Mouse (Mus musculus) 3134 (cell line): ENCODE results near the gene Mlxipl.
"Not testable (repeated sequence)": the region's sequence is repeated elsewhere in the genome, so short reads cannot be mapped to it uniquely, and the experiment has no call there.

Experiments used
- DNase-seq: peaks from one replicate; pipeline ENCODE4 v3.0.0-alpha.2; 2011; ENCODE audit warnings: low spot score; ENCODE audit not compliant: insufficient read length; ENCODE audit errors: extremely low read depth

Mlxipl gene

DNA sequence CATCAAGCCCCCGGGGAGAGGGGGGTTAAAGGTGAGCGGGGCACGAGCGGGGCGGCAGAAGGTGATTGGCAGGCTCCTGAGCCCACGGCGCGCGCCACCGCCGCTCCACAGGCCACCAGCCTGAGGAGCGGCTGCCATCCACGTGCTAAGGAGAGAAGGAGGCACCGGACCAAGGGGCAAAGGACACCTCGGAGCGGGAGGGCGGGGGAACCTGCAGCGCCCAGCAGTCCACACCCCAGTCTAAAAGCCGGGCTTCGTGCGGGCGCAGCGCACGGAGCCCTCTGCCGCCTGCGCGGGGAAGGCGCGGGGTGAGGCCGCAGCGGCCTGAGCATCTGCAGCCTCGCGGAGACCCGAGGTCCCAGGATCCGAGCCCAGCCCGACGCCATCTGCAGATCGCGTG lies at the start of gene Mlxipl:
Mlxipl (plus strand) TSS at position 238 of the 400 bp plus-strand sequence.
- DNase-seq, result no peak

DNA sequence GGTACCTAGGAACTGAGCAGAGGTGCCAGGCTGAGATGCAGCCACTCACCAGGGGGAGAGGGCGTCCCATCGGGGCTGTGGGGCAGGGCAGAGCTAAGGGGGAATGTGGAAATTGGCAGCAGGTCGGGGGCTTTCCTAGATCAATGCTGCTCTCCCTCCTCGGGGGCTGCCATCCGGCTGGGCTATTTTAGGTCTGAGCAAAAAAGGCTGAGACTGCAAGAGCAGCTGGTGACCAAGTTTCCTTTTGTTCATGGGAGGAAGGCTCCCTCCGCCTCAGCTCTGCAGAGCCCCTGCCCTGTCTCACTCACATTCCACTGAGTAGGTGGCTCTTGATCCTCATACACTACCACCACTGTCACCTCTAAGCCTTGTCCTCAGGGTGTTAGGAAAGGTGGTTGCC lies 49.6 kb upstream of the Mlxipl start:
- no peak for DNase-seq

DNA sequence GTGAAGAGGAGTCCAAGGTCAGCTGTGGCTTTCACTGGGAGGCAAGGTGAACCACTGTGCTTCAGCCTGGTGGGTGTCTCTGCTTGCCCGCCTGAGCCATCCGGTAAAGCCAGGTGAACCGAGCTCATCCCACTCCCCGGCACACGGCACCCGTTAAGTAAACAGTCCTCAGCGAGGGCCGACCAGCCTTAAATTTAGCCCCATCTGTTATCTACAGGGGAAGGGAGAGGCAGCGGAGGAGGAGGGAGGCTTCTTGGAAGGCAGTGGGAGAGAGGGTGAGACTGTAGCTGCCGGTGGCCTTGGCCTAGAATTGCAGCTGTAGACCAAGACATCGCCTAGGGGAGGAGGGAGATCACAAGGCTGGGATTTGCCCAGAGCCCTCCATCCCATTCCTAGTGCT lies 48.9 kb upstream of the Mlxipl start:
- DNase-seq, result no peak

DNA sequence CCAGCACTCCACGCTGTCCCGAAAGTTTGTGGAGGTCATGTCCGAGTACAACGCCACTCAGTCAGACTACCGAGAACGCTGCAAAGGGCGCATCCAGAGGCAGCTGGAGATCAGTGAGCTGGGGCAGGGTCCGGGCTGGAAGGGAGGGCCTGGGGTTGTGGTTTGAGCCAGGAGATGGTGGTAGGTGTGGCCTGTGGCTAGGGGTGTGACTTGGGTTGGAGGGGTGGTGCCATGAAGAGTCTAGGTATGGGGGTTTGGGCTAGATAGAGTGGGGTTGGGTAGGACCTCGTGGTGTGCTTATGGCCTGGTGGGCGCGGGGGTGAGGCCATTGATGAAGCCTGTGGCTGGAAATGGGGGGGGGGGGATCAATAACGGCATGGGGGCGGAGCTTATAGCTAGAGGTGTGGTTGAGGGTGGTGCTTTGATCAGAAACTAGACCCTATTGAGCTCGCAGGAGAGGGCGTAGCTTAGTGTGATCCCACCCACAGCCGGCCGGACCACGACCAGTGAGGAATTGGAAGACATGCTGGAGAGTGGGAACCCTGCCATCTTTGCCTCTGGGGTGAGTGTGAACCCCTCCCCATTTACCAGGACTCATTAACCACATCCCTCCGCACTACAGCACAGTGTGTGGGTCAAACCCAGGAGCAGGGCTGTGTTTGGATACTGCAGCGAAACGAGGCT lies 47.4 kb upstream of the Mlxipl start:
- DNase-seq, result no peak

DNA sequence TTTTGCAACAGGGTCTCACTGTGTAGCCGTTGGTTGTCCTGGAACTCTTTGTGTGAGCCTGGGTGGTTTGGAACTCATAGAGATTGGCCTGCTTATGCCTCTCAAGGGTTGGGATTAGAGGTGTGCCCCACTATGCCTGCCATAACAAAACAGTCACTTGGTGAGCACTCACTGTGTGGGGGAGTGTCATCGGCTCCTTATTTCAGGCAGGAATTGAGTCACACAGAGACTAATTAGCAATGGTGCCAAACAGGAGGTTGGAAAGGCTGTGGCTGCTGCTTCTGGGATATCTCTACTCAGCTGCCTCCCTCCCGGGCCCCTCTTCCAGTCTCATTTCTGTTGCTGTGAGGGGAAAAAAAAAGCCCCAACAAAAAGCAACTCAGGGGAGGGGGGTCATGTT lies 45.1 kb upstream of the Mlxipl start:
- no peak for DNase-seq

DNA sequence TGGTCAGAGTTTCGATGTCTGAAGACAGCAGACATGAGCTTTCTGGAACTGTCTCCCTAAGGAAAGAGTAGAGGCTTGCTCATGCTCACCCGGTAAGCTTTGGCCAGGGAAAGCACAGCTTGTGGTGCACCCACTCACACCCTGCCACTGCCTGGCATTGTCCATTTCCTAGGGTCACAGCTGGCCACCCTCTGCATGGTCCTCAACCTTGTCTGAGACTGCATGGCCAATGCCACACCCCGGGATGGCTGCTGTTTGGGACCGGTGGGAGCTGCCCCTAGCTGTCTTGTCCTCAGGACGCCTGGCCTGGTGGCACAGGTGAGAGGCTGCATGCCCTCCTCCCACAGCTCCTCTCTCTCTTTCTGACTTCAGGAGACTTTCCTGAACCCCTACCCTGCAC lies 41.2 kb upstream of the Mlxipl start:
- DNase-seq, result no peak

DNA sequence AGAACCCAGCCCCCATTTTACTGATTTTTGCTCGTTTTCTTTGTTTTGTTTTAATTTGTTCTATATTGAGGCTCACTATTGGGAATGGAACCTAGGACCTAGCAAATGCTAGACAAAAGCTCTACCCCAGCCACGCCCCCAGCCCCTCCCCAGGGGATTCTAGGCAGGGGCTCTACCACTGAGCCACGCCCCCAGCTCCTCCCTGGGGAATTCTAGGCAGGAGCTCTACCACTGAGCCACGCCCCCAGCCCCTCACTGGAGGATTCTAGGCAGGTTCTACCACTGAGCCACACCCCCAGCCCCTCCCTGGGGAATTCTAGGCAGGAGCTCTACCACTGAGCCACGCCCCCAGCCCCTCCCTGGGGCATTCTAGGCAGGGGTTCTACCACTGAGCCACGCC lies 40.4 kb upstream of the Mlxipl start:
- not testable (repeated sequence) for DNase-seq

DNA sequence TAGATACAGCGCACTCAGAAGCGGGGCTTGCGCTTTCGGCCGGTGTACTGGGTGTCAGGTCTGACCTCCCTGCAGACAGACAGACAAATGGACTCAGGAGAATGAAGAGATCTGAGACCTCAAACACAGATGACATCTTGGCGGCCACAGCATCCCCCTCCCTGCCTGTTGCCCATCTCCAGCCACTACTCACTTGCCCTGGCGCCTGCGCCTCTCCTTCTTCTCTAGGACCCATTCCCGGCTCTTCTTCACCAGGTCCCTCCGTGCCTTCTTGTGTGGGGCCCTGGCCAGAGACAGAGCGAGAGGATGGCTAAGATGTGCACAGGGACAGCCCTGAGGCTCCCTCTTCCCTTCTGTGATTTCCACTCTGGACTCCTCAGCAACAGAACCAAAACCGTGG lies 36.3 kb upstream of the Mlxipl start:
- DNase-seq, result no peak

DNA sequence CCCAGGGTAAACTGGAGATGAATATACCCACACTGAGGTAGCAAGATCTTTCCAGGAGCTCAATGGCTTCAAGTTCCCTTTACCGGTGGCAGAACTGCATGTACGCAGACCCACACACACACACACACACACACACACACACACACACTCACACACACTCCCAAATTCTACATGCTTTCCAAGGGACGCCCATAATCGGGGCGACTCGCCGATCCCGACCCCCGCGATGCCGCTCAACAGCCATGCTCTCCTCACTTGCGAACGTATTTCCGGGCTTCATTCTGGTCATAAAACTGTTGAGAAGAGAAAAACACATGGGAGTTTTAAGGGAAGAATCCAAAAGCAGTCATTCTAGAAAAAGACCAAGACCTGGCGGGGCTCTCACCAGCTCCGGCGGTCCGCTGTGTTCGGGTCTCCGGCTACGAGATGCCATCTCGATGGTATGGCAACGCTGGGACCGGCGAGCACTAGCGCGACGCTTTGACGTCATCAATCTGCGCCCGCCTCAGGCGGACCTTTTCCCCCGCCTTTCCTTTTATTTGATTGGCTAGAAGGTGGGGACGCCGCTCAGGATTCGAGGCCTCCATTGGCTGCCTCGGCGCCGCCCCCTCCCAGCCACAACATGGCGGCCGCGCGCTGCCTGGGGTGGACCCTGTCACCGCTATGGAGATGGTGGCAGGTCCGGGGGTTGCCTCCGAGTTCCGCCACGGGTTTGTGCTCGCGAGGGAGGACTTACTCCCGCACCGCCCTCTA lies 25.9 kb upstream of the Mlxipl start, which contains the start of gene Dnajc30:
Dnajc30 (plus strand) TSS at position 574 of the 753 bp plus-strand sequence.
- peak; percentile 94 for DNase-seq

DNA sequence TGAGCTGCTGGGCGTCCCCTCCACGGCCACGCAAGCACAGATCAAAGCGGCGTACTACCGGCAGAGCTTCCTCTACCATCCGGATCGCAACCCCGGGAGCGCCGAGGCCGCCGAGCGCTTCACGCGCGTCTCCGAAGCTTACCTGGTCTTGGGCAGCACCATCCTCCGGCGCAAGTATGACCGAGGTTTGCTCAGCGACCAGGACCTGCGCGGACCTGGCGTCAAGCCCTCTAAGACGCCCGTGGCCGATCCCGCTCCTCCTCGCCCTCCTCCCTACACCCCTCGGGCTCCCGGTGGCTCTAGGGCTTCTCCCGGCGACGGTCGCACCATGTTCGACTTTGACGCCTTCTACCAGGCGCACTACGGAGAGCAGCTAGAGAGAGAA lies 25.3 kb upstream of the Mlxipl start:
- no peak for DNase-seq

DNA sequence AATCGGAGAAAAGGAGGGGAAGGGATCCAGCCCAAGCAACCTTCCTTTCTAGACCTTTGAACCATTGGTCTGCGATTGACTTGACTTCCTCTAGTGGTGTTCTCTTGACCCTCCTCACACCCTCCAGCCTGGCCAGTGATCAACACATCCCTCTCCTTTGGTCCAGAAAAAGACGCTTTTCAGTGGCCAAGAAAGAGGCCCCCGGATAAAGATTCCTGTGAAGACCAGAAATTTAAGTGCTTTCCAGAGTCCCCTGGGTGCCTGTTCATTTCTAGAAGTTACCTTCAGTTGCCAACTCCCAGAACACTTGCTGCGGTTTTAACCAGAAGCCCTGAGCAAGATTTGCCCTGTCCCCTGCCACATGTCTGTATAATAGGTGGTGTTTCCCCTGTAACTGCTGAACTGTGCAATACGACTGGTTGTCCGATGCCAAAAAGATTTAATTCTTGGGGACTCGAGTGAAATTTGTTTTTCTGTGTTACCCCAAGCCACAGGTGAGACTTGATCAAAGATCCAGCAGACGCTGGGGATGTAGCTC lies 24.7 kb upstream of the Mlxipl start, which contains the start of gene Bud23:
Bud23 (minus strand) TSS at position 51 of the 538 bp plus-strand sequence.
- not testable (repeated sequence) for DNase-seq

DNA sequence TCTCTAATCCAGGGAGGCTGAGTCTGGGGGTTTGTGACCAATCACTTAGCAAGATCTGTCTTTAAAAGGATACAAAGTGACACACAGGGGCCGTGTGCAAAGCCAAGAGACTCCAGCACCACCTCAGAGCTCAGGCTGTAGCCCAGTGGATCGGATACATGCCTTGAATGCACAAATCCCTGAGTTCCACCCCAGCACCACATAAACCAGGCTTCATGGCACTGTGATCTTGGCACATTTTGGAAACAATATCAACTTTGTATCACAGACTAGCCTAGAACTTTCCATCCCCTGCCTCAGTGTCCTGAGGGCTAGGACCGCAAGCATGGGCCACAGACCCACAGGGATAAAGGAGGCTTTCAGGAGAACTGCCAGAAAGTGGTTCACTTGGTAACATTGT lies 23.7 kb upstream of the Mlxipl start:
- no peak for DNase-seq

DNA sequence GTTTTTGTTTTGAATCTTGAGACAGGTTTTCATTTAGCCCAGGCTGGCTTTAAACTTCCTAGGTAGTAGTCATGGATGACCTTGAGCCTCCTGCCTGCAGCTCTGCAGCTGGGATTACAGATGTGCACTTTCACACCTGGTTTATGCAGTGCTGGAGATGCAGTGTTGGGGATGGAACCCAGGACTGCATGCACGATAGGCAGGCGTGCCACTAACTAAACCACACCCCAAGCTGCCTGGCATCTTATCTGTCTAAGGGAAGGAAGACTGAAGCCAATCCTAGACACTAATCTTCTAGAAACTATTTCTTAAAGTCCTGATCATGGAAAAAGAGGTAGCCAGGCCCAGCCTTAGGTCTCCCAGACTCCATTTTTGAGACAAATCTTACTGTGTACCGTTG lies 19.2 kb upstream of the Mlxipl start:
- DNase-seq, result no peak

DNA sequence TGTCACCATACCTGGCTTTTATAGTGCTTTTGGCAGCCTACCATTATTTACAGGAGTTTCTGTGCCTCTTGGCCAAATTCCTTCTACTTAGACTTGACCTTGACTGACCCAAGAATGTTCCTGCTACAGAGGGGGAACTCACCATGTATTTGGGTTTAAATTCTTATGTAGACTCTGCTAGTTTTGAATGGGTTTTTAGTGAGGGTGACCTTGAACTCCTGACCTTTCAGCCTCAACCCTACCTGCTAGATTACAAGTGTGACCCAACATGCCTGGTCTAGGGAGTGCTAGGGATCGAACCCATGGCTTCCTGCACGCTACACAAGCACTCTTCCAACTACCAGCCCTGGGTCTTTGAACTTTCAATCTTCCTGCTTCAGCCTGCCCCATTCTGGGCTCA lies 17.6 kb upstream of the Mlxipl start:
- no peak for DNase-seq

DNA sequence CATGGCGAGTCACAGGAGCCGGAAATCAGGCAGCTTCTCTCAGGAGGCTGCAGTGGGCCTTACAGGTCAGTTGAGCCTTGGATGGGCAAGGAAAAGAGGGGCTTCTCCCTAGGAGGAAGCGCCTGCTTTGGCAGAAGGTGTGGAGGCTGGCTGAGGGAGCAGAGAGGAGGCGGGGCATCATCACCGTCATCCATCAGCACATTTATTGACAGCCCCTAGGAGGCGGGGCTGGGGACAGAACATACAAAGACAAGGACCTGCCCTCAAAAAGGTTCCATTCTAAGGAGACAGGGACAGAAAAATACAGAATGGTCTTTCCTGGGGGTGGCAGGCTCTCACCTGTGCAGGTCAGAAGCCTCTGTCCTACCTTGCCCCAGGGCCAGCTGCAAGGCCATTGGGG lies 17.0 kb upstream of the Mlxipl start:
- no peak for DNase-seq

DNA sequence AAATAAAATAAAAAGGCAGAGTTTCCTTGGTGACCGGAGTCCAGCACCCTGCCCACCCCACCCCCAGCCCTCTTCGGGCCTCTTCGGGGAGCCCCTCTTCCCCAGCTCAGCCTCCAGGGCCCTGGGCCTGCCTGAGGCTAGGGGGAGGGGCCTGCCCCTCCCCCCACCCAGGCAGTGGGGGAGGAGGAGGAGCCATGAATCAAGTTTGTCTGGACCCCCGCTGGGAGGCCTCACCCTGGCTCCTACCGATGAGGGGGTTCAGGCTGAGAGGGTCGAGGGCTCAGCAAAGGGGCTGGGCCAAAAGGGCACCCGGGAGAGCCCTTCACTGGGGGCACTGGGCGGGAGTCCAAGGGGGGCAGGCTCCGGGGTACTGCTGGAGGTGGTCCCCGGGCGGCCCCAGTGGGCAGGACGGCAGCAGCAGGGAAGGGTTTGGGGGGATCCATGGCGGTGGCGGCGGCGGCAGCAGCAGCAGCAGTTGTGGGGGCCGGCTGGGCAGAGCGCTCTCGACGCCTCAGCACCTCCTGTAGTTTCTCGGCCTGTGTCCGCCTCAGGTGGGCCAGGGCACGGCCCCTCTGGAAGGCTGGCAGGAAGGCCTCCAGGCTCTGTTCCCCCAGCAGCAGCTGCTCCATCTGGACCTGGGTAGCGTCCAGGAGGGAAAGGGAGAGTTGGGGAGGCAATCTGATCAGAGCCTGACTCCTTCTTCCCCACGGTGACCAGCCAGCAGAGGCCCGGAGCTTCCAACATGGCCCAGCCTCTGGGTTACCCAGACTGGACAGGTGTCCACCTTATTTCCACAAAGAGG lies 16.1 kb upstream of the Mlxipl start:
- no peak for DNase-seq

DNA sequence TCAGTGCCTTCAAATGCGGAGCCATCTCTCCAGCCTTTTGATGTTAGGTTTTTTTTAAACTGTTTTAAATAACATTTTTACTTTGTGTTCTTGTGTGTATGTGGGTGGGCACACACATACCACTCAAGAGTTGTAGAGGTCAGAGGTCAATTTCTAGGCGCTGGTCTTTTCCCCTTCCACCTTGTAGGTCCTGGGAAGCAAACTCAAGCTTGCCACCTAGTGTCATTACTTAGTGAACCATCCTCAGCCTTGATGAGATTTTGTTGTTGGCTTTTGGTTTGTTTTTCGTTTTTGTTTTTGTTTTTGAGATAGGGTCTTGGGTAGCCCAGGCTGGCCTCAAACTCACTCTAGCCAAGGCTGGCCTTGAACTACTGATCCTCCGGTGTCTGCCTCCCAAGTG lies 14.0 kb upstream of the Mlxipl start:
- DNase-seq, result no peak

DNA sequence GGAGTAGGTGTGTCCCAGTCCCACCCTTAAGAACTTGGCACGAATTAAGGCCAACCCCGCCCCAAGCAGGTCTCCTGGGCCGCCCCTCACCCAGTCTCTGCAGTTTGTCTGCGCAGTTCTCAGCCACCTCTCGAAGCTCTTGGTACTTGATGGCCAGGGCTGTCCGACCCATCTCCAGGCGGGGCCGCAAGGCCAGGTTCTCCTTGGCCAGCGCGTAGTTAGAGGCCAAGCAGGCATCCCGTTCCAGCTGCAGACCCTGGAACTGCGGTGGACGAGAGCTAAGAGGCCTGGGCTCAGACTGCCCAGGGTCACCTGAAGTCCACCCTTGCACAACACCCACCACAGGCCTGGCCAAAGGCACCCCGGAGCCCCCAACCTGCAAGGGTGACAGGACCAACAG lies 13.3 kb upstream of the Mlxipl start:
- no peak for DNase-seq

DNA sequence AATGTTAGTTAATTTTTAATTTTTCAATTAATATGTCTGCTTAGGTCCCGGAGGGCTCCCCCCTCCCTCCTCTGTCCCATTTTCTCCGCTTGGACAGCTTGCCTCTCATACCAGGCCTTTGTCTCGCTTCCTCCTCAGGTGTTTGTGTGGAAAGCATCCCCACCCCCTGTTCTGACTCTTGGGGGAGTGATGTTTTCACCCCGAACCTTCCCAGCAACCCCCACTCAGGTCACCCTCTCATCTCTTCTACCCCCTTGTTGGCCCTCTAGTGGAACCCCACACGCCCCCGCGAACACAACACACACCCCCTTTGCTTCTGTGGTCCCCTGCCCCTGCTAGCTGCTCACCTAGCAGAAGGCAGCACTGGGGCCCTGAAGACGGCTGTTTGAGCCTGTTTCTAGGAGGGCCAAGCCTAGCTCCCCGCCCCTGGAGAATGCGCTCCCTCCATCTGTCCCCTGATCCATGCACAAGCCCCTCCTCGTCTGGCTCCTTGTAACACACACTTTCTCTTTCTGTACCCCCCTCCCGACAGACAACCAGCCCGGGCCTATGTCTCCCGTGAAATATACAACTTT lies 12.7 kb upstream of the Mlxipl start:
- no peak for DNase-seq

DNA sequence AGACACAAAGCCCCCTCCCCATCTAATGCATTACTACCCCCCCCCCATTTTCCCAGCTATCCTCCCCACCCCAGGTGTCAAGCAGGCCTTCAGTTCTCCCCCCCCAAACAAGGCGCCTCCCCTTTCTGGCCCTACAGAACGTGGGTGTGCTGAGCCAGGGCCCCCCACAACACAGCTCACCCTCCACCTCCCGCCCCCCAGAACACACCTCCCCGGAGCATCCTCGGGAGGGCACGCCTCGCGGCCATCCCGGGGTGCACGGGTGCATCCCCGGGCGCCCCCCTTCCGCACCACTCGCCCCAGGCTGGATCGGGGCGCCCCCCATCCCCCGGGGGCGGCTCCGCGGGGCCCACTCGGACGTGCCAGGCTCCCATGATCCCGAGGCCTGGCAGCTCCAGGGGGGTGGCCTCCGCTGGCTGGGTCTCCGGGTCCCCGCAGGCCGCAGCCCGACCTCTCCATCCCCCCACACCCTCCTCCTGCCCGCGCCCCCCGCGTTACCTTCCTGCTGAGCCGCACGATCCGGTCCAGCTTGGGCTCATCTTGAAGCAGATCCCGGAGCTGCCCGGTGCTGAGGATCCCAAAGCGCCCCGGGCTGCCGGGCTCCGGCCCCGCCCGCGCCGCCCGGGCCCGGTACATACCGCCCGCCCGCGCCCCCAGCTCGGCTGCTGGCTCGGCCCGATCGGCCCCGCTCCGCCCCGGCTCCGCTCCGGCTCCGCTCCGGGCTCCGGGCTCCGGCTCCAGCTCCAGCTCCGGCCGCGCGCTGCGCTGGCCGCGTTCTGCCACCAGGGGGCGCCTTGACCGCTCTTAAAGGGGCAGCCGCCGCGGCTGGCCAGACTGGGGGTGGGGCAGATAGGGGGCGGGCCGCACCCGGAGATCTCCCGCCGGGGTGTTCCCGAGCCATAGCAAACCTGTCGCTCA lies 11.9 kb upstream of the Mlxipl start, which contains the start of gene Vps37d:
Vps37d (minus strand) TSS at position 703 of the 918 bp plus-strand sequence.
- DNase-seq, result peak; percentile 82
